Mouse (Mus musculus) lung, postnatal 0 days (tissue): ENCODE results near the gene Gm37240.

ENCODE experiments used
- CTCF ChIP-seq: IDR thresholded peaks from 2 replicates; pipeline ENCODE4 v1.5.1; 2016; ENCODE audit warnings: antibody characterized with exemption, mild to moderate bottlenecking
- EP300 ChIP-seq: IDR thresholded peaks from 2 replicates; pipeline ENCODE4 v1.6.1; 2016; ENCODE audit warnings: antibody characterized with exemption, mild to moderate bottlenecking, control low read depth

DNA sequence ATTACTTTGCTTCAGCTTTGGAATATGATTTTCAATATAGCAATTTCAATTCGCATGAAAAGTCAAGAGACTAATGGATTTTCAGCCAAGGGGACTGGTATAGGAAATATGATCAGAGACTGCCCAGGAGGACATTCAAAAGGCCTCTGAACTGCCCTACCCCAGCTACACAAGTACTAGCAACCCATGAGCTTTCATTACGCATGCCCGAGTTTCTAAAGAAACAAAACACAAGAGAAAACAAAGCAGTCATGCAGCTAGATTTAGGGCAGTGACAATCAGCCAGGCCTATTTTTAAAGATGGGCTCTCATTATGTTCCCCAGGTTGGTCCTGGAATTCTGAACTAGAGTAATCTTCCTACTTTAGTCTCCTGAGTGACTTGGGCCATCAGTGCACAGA lies 354.9 kb downstream of the Gm37240 start:
- TF ChIP-seq EP300 (no peak), CTCF (no peak)
